ENCODE assay signal across 8 mouse cellular contexts in the genomic region with DNA sequence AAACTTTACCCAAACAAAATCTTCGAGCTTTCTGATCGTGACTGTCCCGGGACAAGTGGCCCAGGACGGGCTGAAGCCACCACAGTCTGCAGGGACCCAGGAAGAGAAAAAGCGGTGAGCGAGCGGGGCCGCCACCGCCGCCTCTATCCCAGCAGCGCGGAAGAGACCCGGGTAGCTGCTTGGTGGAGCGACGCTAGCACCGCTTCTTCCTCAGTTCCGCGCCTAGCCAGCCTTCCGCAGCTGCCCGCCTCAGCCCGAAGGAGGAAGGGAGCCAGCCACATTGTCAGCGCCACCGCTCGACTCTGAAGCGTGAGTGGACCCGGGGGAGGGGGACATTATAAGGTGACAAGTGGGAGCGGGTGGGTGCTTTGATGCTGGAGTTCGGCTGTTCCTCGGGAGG. TPM values are rescaled to one million over a fixed set of nuclear protein-coding genes. Genes with fewer than 3 reads are reported as not detected.
DNase-seq lines count a peak whose midpoint lies in the region; ATAC-seq and TF ChIP-seq lines count a peak whose summit lies in the region.

No protein-coding gene starts in this region.

- H3K27ac ChIP-seq in hindbrain, embryonic 15.5 days (replicated peaks) = peak overlapping the region; percentile 94

- peak overlapping the region; percentile 100 for H3K4me2 ChIP-seq in hindbrain, embryonic 15.5 days

- no peaks in the 10 kb centered on the region for H3K36me3 ChIP-seq in hindbrain, embryonic 15.5 days
- H3K36me3 ChIP-seq in megakaryocyte, embryonic 14.5 days (replicated peaks; ENCODE audit: low read length) = peaks cover 12% of the 10 kb centered on the region

- peak overlapping the region; percentile 99 for H3K4me3 ChIP-seq in hindbrain, embryonic 15.5 days
- peak overlapping the region; percentile 97 for H3K4me3 ChIP-seq in megakaryocyte, embryonic 14.5 days (replicated peaks)

- POLR2A ChIA-PET in Patski (lab: Charles Lee) = interaction anchor here (0.8 to 3.8 kb wide), 4 partner anchors 10 to 119 kb away, joined by 3 to 15 read pairs (median 6); no protein-coding TSS in a partner anchor

- peak overlapping the region; percentile 86 for H3K9ac ChIP-seq in hindbrain, embryonic 15.5 days

- H3K27me3 ChIP-seq in Patski = no peaks in the 10 kb centered on the region
- H3K27me3 ChIP-seq in hindbrain, embryonic 15.5 days = no peaks in the 10 kb centered on the region
- H3K27me3 ChIP-seq in megakaryocyte, embryonic 14.5 days (replicated peaks) = no peaks in the 10 kb centered on the region

- intact Hi-C loops in left cerebral cortex, postnatal 14 days (cut with DNase I) = no loop called here

- CTCF ChIA-PET in Patski (lab: Charles Lee) = no interaction called here

- ATAC-seq in Patski = peak; percentile 9
- no peak for ATAC-seq in hindbrain, embryonic 15.5 days (ENCODE audit: low FRiP score, low read depth)

- no peak for DNase-seq in Patski (ENCODE audit: low read depth, low spot score)
- DNase-seq in cerebellum, adult 9-11 months = peak; percentile 45
- peak; percentile 10 to 46 for DNase-seq in frontal cortex, postnatal 14 days (ENCODE audit: low spot score in 2 of 2)
- peak; percentile 27 to 65 for DNase-seq in left cerebral cortex, postnatal 14 days (ENCODE audit: low spot score in 2 of 2)
- peak; percentile 46 for DNase-seq in right cerebral cortex, postnatal 25 days
- no peak for DNase-seq in adipocyte (ENCODE audit: low spot score)

- H3K9me3 ChIP-seq in hindbrain, embryonic 15.5 days = no peaks in the 10 kb centered on the region
- H3K9me3 ChIP-seq in megakaryocyte, embryonic 14.5 days = no peaks in the 10 kb centered on the region

- TF ChIP-seq CTCF in Patski (IDR thresholded peaks at IDR 0.05) = no peak

- WGBS in hindbrain, embryonic 15.5 days = 0% methylated on average over 26 of the region's 29 CpGs

- in situ Hi-C loops in Patski (cut with MboI; ENCODE audit: low pct_unique_long_range_greater_than_20kb) = loop anchor here (10.0 kb wide), 1 partner anchor 121 kb away; no protein-coding TSS in a partner anchor

- H3K4me1 ChIP-seq in hindbrain, embryonic 15.5 days (replicated peaks) = peaks cover 36% of the 10 kb centered on the region
- peaks cover 49% of the 10 kb centered on the region for H3K4me1 ChIP-seq in megakaryocyte, embryonic 14.5 days

RNA-seq across cellular contexts. Expression of a gene that starts 0.4 kb away (rescaled TPM):
- polyA plus RNA-seq in Patski (2021) = 23.5 TPM
- polyA plus RNA-seq in hindbrain, embryonic 15.5 days (2015; fragmentation: Nextera tagmentation; extraction: Ambion mirVana) = 32.5 and 34.7 TPM in 2 replicates
- 100 to 1,000 TPM; 240 to 267 TPM for total RNA-seq in left cerebral cortex, postnatal 14 days (2021)
- polyA plus RNA-seq in megakaryocyte, embryonic 14.5 days (2012; ENCODE audit: insufficient read depth, low replicate concordance) = 2.7 and 3.4 TPM in 2 replicates

Comparison
In these comparisons a context has a peak if more than half of its experiments do, and no peak if none do; other contexts are left out.
1. DNase-seq: peak in cerebellum, adult 9-11 months (single experiment), frontal cortex, postnatal 14 days (2 of 2), left cerebral cortex, postnatal 14 days (2 of 2) and right cerebral cortex, postnatal 25 days (single experiment); none in Patski (single experiment) and adipocyte (single experiment).